Mouse (Mus musculus) embryo, embryonic 11 days (tissue): ENCODE measurements at regions not wholly inside any gene's neighbourhood (a gene's known extent, or its start where the extent isn't known, plus 50 kb on each side); places are given as distances from the start of the nearest gene placed in this dataset.

Experiments used
- DNase-seq: peaks from one replicate; pipeline ENCODE4 v3.0.0-alpha.2; 2015

GRCm38 (mm10) chr10:21483373-21483772, 106.3 kb downstream of the Aldh8a1 start:
- DNase-seq: no peak

- DNase-seq: no peak
These were observed 104.5 kb upstream of the 1700020N01Rik start for GRCm38 (mm10) chr10:21488374-21488930.

- DNase-seq: no peak
These were observed 102.0 kb upstream of the 1700020N01Rik start for GRCm38 (mm10) chr10:21490910-21491309.

- no peak for DNase-seq
These were observed 100.6 kb upstream of the 1700020N01Rik start for GRCm38 (mm10) chr10:21492254-21492894.

DNA sequence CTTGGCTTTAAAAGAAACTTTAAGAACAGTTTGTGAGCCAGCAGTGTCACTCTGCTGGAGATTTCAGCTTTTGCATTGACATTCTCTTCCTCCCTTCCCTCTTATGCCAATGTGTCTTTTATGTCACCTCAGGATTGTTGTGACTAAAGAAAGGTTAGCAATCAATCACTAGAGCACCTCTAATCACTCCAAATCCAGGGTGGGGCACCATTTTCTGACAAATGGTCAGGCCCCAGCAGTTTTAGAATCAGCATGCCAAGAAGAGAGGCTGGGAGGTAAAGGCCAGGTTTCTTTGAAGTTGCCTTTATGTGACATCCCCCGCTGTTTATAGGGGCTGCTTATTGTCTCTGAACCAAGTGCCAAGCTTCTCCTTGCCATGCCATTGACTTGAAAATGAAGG, 98.4 kb upstream of the 1700020N01Rik start:
- no peak for DNase-seq

DNA sequence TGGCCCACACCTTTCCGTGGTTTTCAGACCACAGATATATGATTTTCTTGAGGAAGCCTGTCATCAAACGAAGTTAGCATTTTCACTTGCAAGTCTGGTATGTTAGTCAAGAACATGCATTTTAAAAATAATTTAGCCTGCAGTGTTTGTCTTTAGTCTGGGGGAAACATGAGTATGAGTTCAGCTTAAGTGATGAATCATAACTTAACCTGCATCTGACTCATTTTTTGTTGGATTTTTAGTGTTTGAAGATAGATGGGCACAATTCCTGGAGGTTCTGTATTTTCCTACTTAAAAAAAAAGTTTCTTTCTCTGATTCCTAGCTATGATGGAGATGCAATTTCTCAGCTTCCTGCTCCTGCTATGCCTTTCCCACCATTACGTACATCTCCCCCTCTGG, 95.8 kb upstream of the 1700020N01Rik start:
- no peak for DNase-seq

- DNase-seq: no peak
These were observed 94.8 kb upstream of the 1700020N01Rik start for GRCm38 (mm10) chr10:21498143-21498542.

- DNase-seq: no peak
These were observed 91.3 kb upstream of the 1700020N01Rik start for GRCm38 (mm10) chr10:21501658-21502057.

- no peak for DNase-seq
These were observed 88.5 kb upstream of the 1700020N01Rik start for GRCm38 (mm10) chr10:21504431-21504830.

DNA sequence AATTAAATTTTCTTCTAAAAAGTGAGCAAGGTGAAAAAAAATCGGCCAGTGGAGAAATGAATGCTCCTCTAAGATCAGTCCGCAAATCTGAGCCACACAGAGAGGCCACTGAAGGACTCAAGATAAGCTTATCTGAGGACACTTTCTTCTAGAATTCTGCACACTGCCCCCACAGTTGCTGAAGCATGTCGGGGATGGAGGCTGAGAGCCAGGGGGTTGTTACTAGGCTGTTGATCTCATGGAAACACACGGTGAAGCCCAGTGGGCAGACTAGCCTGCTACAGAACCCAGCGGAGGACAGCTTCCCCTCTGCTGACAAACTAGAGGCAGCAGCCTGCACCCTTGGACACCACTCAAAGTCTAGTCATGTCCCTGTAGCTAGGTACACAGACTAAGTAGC, 81.6 kb upstream of the 1700020N01Rik start:
- DNase-seq: no peak

DNA sequence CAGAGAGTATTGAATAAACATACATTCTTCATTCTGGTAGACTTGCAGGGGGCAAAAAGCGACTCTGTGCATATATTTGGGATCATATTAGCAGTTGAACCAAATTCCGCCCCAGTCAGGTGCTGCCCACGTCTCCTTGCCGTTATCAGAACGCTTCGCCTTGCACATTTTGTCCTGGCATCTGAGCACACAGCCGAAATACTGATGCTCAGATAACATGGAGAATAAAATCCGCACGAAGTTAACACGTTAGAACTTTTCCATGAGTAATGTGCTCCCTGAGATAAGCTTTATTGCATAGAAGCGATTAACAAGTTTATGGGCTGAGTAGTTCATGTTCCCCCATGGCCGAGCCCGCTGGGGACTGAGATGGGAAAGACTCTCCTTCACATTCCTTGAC, 80.5 kb upstream of the 1700020N01Rik start:
- no peak for DNase-seq

- no peak for DNase-seq
These were observed 75.2 kb upstream of the 1700020N01Rik start for GRCm38 (mm10) chr10:21517721-21518120.

DNA sequence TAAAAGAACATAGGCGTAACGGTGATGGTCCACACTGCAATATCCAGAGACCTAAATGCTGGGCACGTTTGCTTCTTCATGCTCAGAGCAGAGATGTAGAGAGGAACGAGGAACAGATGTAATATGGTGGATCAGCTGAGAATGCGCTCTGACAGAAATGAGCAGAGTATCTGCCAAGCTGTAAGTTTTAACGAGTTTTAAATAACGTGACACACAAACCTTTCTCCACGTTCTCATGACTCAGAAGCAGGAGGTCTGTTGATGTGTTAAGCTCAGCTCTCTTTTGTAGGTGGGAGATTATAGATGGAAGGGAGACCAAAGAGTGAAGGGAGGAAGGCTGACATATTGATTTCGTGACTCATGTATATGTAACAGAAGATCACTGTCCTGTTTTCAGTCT, 72.1 kb upstream of the 1700020N01Rik start:
- no peak for DNase-seq

GRCm38 (mm10) chr10:21525555-21525954, 67.4 kb upstream of the 1700020N01Rik start:
- DNase-seq: no peak

DNA sequence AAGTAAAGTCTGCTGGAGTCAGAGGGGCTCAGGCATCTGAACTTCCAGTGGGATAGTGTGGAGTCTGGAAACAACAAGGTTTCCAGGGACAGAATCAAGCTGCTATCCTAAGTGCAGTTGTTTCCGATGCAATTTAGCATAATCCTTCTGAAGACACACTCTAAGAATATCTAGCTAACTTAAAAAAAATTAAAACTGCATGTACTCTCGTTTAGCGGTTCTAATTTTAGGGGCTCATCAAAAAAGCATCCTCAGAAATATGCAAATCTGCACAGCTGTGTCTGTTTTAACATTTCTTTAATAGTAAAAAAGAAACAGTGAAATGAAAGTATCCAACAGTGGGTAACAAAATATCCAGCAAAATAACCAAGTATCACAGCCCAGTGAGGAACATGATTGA, 64.5 kb upstream of the 1700020N01Rik start:
- DNase-seq: no peak

DNA sequence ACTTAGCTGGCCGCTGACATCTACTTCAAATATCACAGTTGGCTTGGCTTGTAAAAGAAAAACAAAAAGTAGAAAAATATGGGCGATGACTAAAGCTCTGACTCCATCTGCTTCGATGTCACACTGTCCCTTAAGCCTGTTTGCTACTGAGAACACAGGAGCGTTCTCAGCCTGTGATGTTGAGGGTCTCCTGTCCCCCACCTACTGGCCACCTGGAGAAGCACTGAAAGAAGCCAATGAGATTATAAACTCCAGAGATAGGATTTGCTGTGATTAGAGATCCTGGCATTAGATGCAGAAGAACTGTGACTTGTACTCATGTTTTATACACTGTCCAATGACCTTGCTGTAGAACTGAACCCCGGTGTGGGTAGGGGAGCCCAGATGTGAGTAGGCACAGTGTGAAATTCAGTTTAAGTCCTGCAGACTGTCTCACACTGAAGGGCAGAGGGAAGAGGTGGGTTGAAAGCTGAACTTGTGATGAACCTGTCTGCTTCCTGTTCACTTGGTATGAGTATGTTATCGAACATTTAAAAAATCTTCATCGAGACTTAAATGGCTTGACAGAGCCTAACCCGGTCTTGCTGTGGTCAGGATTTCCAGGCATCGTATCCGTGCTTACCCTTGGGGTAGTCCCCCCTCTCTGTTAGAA, 63.7 kb upstream of the 1700020N01Rik start:
- no peak for DNase-seq

DNA sequence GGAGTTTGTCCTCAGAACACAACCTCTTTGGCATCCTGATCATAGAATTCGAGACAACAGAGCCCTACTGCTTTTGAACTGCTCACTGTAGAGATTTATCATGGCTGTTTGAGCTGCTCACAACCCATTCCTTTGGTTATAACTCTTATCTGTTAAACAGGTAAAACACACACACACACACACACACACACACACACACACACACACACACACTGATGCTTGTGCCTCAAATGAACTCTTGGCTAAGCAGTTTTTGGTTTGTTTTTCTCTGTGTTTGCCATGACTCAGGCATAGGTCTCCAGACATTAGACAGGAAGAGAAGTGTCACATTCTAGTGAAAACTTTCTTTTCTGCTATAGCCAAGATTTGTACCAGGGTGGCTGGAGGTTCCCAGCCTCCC, 60.8 kb upstream of the 1700020N01Rik start:
- DNase-seq: no peak

GRCm38 (mm10) chr10:21535631-21536030, 57.3 kb upstream of the 1700020N01Rik start:
- no peak for DNase-seq

DNA sequence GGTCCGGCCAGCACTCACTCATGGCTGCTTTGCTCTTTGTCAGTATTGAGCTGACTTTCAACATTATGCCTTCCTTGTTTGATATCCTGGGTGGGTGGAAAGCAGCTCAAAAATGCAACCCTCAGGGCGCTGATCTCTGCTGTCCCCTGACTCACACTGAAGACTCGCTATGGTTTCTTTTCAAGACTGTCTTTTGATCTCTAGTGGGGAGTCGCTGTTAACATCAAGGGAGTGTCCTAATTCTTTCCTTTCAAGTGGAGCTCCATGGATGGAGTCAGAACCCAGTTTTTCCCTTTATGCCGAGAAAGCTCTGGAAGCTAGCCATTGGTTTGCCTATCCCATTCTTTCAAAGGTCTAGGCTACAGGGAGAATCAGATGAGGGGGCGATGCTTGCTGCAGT, 54.5 kb upstream of the 1700020N01Rik start:
- no peak for DNase-seq
